Mouse (Mus musculus): Measurements from ENCODE around the gene Fam78a.
A peak's percentile ranks its signal among the peaks of the same experiment; 100 is the strongest.

DNA sequence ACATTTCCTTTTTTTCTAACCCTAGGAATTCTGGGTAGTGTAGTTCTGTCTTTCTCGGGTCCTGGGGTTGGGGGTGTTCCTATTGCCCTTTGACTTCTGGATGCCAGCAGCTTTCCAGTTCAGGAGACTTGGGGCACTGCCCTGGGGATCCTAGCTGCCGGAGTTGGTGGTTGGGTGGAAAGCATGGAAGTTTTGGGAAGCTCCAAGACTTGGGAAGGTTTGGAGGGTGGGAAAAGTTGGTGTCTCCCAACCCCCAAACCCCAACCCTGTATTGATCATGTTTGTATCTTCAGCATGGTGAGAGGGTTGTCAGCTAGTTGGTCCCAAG, 179 bp upstream of the Fam78a start:
- no peak for TF ChIP-seq ZNF384 (IDR thresholded peaks at IDR 0.05; ENCODE audit: low read depth, low read length)
- TF ChIP-seq MAFK (IDR thresholded peaks at IDR 0.05; ENCODE audit: insufficient read depth, low read depth, low read length), result no peak
- no peak for TF ChIP-seq ZC3H11A (IDR thresholded peaks at IDR 0.05; ENCODE audit: borderline replicate concordance, low read depth, low read length)
- peak; percentile 86 for TF ChIP-seq HCFC1 (IDR thresholded peaks at IDR 0.05; ENCODE audit: borderline replicate concordance, insufficient read depth, low read length)
- TF ChIP-seq CHD2 (IDR thresholded peaks at IDR 0.05; ENCODE audit: low read depth, low read length), result no peak

All from ES-E14 (cell line).